Mouse (Mus musculus): ENCODE data around the gene Lbhd1. TPM values are rescaled to one million over a fixed set of nuclear protein-coding genes. Genes with fewer than 3 reads are reported as not detected.

Lbhd1 gene
- total RNA-seq, 2 experiments from 2014 or later, result 7.5 to 29.0 TPM

Other genes starting within 250 kb of the Lbhd1 start
Only the 30 nearest of the 32 such genes appear.
- 26.3 and 32.6 TPM in 2 replicates for gene Slc3a2, start 160.4 kb upstream of the Lbhd1 start, total RNA-seq (2015)
- 31.6 and 34.1 TPM in 2 replicates for gene Slc3a2, start 160.4 kb upstream of the Lbhd1 start, total RNA-seq (2017)
- gene Wdr74, start 147.9 kb upstream of the Lbhd1 start, total RNA-seq (2015), result 30.3 and 37.1 TPM in 2 replicates
- 38.2 and 38.5 TPM in 2 replicates for gene Wdr74, start 147.9 kb upstream of the Lbhd1 start, total RNA-seq (2017)
- 0.83 TPM in 1 of 2 replicates, not detected in the other for gene 1700092M07Rik, start 143.0 kb upstream of the Lbhd1 start, total RNA-seq (2015)
- 1.3 TPM in 1 of 2 replicates, not detected in the other for gene 1700092M07Rik, start 143.0 kb upstream of the Lbhd1 start, total RNA-seq (2017)
- gene Stx5a, start 142.3 kb upstream of the Lbhd1 start, total RNA-seq (2015), result 40.9 and 55.3 TPM in 2 replicates
- gene Stx5a, start 142.3 kb upstream of the Lbhd1 start, total RNA-seq (2017), result 40.8 and 65.6 TPM in 2 replicates
- 257 and 292 TPM in 2 replicates for gene Nxf1, start 126.7 kb upstream of the Lbhd1 start, total RNA-seq (2015)
- gene Nxf1, start 126.7 kb upstream of the Lbhd1 start, total RNA-seq (2017), result 69.7 and 76.0 TPM in 2 replicates
- gene Tmem223, start 112.7 kb upstream of the Lbhd1 start, total RNA-seq (2015), result 28.1 and 36.6 TPM in 2 replicates
- 11.6 and 12.0 TPM in 2 replicates for gene Tmem223, start 112.7 kb upstream of the Lbhd1 start, total RNA-seq (2017)
- gene Tmem179b, start 109.3 kb upstream of the Lbhd1 start, total RNA-seq (2015), result 172 and 177 TPM in 2 replicates
- gene Tmem179b, start 109.3 kb upstream of the Lbhd1 start, total RNA-seq (2017), result 98.4 and 108 TPM in 2 replicates
- 5.1 and 6.2 TPM in 2 replicates for gene Taf6l, start 97.3 kb upstream of the Lbhd1 start, total RNA-seq (2015)
- gene Taf6l, start 97.3 kb upstream of the Lbhd1 start, total RNA-seq (2017), result 8.9 and 9.8 TPM in 2 replicates
- 124 and 125 TPM in 2 replicates for gene Polr2g, start 85.2 kb upstream of the Lbhd1 start, total RNA-seq (2015)
- 54.1 and 58.2 TPM in 2 replicates for gene Polr2g, start 85.2 kb upstream of the Lbhd1 start, total RNA-seq (2017)
- gene Zbtb3, start 81.2 kb upstream of the Lbhd1 start, total RNA-seq (2015), result 0.62 and 2.3 TPM in 2 replicates
- gene Zbtb3, start 81.2 kb upstream of the Lbhd1 start, total RNA-seq (2017), result 1.8 and 2.5 TPM in 2 replicates
- 28.6 and 31.0 TPM in 2 replicates for gene Ttc9c, start 64.4 kb upstream of the Lbhd1 start, total RNA-seq (2015)
- gene Ttc9c, start 64.4 kb upstream of the Lbhd1 start, total RNA-seq (2017), result 53.6 and 63.7 TPM in 2 replicates
- gene Hnrnpul2, start 63.7 kb upstream of the Lbhd1 start, total RNA-seq (2015), result 52.3 and 56.0 TPM in 2 replicates
- gene Hnrnpul2, start 63.7 kb upstream of the Lbhd1 start, total RNA-seq (2017), result 72.8 and 94.4 TPM in 2 replicates
- gene AC129217.1, start 54.0 kb upstream of the Lbhd1 start, total RNA-seq (2015), result not detected in 2 replicates
- 1.8 and 5.9 TPM in 2 replicates for gene AC129217.1, start 54.0 kb upstream of the Lbhd1 start, total RNA-seq (2017)
- gene Bscl2, start 46.3 kb upstream of the Lbhd1 start, total RNA-seq (2015), result 84.8 and 97.8 TPM in 2 replicates
- 48.1 and 49.6 TPM in 2 replicates for gene Bscl2, start 46.3 kb upstream of the Lbhd1 start, total RNA-seq (2017)
- gene Gng3, start 44.5 kb upstream of the Lbhd1 start, total RNA-seq (2015), result 0.16 TPM in 1 of 2 replicates, not detected in the other
- not detected in 2 replicates for gene Gng3, start 44.5 kb upstream of the Lbhd1 start, total RNA-seq (2017)
- gene Lrrn4cl, start 33.0 kb upstream of the Lbhd1 start, total RNA-seq (2015), result 0.16 and 0.55 TPM in 2 replicates
- gene Lrrn4cl, start 33.0 kb upstream of the Lbhd1 start, total RNA-seq (2017), result 0.12 TPM in 1 of 2 replicates, not detected in the other
- 63.2 and 66.8 TPM in 2 replicates for gene Ubxn1, start 12.2 kb upstream of the Lbhd1 start, total RNA-seq (2015)
- gene Ubxn1, start 12.2 kb upstream of the Lbhd1 start, total RNA-seq (2017), result 149 and 168 TPM in 2 replicates
- 39.9 and 41.9 TPM in 2 replicates for gene Uqcc3, start 2.8 kb upstream of the Lbhd1 start, total RNA-seq (2015)
- 58.1 and 75.6 TPM in 2 replicates for gene Uqcc3, start 2.8 kb upstream of the Lbhd1 start, total RNA-seq (2017)
- gene Gm49403, start 198 bp downstream of the Lbhd1 start, total RNA-seq (2015), result not detected in 2 replicates
- gene Gm49403, start 198 bp downstream of the Lbhd1 start, total RNA-seq (2017), result not detected in 2 replicates
- gene 1810009A15Rik, start 5.1 kb downstream of the Lbhd1 start, total RNA-seq (2015), result 43.9 and 64.0 TPM in 2 replicates
- 61.2 and 66.3 TPM in 2 replicates for gene 1810009A15Rik, start 5.1 kb downstream of the Lbhd1 start, total RNA-seq (2017)
- gene Gm49416, start 5.2 kb downstream of the Lbhd1 start, total RNA-seq (2015), result 0.27 TPM in 1 of 2 replicates, not detected in the other
- gene Gm49416, start 5.2 kb downstream of the Lbhd1 start, total RNA-seq (2017), result 0.85 TPM in 1 of 2 replicates, not detected in the other
- 9.1 and 9.3 TPM in 2 replicates for gene Ints5, start 9.3 kb downstream of the Lbhd1 start, total RNA-seq (2015)
- gene Ints5, start 9.3 kb downstream of the Lbhd1 start, total RNA-seq (2017), result 10.2 and 11.3 TPM in 2 replicates
- gene Ganab, start 14.3 kb downstream of the Lbhd1 start, total RNA-seq (2015), result 69.0 and 71.3 TPM in 2 replicates
- gene Ganab, start 14.3 kb downstream of the Lbhd1 start, total RNA-seq (2017), result 51.7 and 58.4 TPM in 2 replicates
- 19.5 and 23.3 TPM in 2 replicates for gene B3gat3, start 36.6 kb downstream of the Lbhd1 start, total RNA-seq (2015)
- 28.9 and 29.8 TPM in 2 replicates for gene B3gat3, start 36.6 kb downstream of the Lbhd1 start, total RNA-seq (2017)
- gene Rom1, start 45.6 kb downstream of the Lbhd1 start, total RNA-seq (2015), result 1.4 and 1.8 TPM in 2 replicates
- 0.81 and 3.2 TPM in 2 replicates for gene Rom1, start 45.6 kb downstream of the Lbhd1 start, total RNA-seq (2017)
- gene Eml3, start 45.8 kb downstream of the Lbhd1 start, total RNA-seq (2015), result 17.1 and 18.0 TPM in 2 replicates
- 29.3 and 32.0 TPM in 2 replicates for gene Eml3, start 45.8 kb downstream of the Lbhd1 start, total RNA-seq (2017)
- gene Mta2, start 58.1 kb downstream of the Lbhd1 start, total RNA-seq (2015), result 47.3 and 53.3 TPM in 2 replicates
- 98.8 and 106 TPM in 2 replicates for gene Mta2, start 58.1 kb downstream of the Lbhd1 start, total RNA-seq (2017)
- 1.7 and 2.9 TPM in 2 replicates for gene Tut1, start 70.1 kb downstream of the Lbhd1 start, total RNA-seq (2015)
- gene Tut1, start 70.1 kb downstream of the Lbhd1 start, total RNA-seq (2017), result 8.8 and 9.9 TPM in 2 replicates
- gene Eef1g, start 83.3 kb downstream of the Lbhd1 start, total RNA-seq (2015), result 319 and 343 TPM in 2 replicates
- 206 and 209 TPM in 2 replicates for gene Eef1g, start 83.3 kb downstream of the Lbhd1 start, total RNA-seq (2017)
- gene Ahnak, start 105.6 kb downstream of the Lbhd1 start, total RNA-seq (2015), result 372 and 397 TPM in 2 replicates
- gene Ahnak, start 105.6 kb downstream of the Lbhd1 start, total RNA-seq (2017), result 659 and 727 TPM in 2 replicates